Mouse (Mus musculus) midbrain, embryonic 13.5 days (tissue): Measurements from ENCODE around the gene B4galnt3. TPM values are rescaled to one million over a fixed set of nuclear protein-coding genes. Genes with fewer than 3 reads are reported as not detected.
"Not testable (repeated sequence)": the region's sequence is repeated elsewhere in the genome, so short reads cannot be mapped to it uniquely, and the experiment has no call there.

Experiments
- ATAC-seq: fragments of 200-750 bp; cut with Nextera tagmentation; 2 replicates; pipeline ENCODE4 v1.8.0; 2017; ENCODE audit warnings: mild to moderate bottlenecking, moderate TSS enrichment, moderate library complexity
- H3K27ac ChIP-seq: fragments of 300-500 bp; sonication (generic); 2 replicates; pipeline ENCODE4 v1.5.1; 2015; ENCODE audit warnings: inconsistent platforms, mild to moderate bottlenecking, moderate library complexity
- H3K27me3 ChIP-seq: fragments of 300-500 bp; sonication (generic); 2 replicates; pipeline ENCODE4 v1.6.1; 2015; ENCODE audit warnings: mild to moderate bottlenecking, inconsistent platforms
- H3K36me3 ChIP-seq: fragments of 300-500 bp; sonication (generic); 2 replicates; pipeline ENCODE4 v1.6.1; 2015; ENCODE audit warnings: mild to moderate bottlenecking, inconsistent platforms
- H3K4me1 ChIP-seq: fragments of 300-500 bp; sonication (generic); replicated peaks from 2 replicates; pipeline ENCODE4 v1.6.1; 2015; ENCODE audit warnings: inconsistent platforms
- H3K4me2 ChIP-seq: fragments of 300-500 bp; sonication (generic); replicated peaks from 2 replicates; pipeline ENCODE4 v1.6.1; 2015; ENCODE audit warnings: moderate library complexity, mild to moderate bottlenecking, inconsistent platforms
- H3K4me3 ChIP-seq: fragments of 300-500 bp; sonication (generic); replicated peaks from 2 replicates; pipeline ENCODE4 v1.5.1; 2015; ENCODE audit warnings: mild to moderate bottlenecking, inconsistent platforms
- H3K9ac ChIP-seq: fragments of 300-500 bp; sonication (generic); replicated peaks from 2 replicates; pipeline ENCODE4 v1.6.1; 2015; ENCODE audit warnings: mild to moderate bottlenecking, inconsistent platforms
- H3K9me3 ChIP-seq: fragments of 300-500 bp; sonication (generic); 2 replicates; pipeline ENCODE4 v1.6.1; 2016; ENCODE audit warnings: mild to moderate bottlenecking, inconsistent platforms
- WGBS: fragments of 180-500 bp; shearing (Covaris S2); methylation state at CpG from one replicate; pipeline ENCODE4 v1.1.7; 2015; 5-methylcytosine and 5-hydroxymethylcytosine counted together
- polyA plus RNA-seq: library from polyadenylated mRNA; unstranded; fragments of >200 nt; fragmentation: Nextera tagmentation; extraction: Ambion mirVana; gene quantifications from 2 replicates; pipeline ENCODE4 v1.2.1, GENCODE M21; 2015

The B4galnt3 gene
- polyA plus RNA-seq, 1 experiment from 2014 or later = 0.09 TPM

DNA sequence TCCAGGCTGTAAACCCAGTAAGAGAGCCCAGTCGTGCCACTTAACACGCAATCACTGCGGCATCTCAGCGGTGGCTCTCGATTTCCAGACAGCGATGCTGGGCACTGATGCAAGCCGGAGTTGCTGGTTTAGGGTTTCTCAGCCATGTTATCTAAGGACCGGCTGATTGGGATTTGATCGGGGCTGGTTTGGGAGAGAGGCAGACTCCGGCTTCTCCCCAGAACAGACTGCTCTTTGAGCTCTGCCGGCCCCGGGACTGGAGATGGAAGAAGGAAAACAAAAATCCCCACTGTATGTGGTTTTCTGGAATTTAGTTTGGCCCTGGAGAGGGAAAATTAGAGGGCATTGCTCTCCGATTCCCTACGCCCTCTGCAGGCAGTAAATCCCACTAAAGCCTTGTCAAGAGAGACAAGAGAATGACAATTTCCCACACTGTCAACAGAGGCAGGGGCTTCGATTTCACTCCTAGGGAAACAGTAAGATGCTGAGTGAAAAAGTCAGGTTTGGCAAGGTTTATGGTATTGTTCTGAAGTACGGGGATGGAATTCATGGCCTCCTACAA, 8.5 kb upstream of the B4galnt3 start:
- ATAC-seq = no peak
- Histone ChIP-seq H3K27ac (no peak overlapping the region), H3K27me3 (no peaks in the 10 kb centered on the region; the same call in 1 of the 2 replicates), H3K4me1 (no peaks in the 10 kb centered on the region), H3K4me2 (peak overlapping the region; percentile 30), H3K9me3 (no peaks in the 10 kb centered on the region), H3K9ac (no peak overlapping the region), H3K4me3 (0 out of 2 replicates have a peak overlapping the region, but pooled peaks have one; percentile 11), H3K36me3 (no peaks in the 10 kb centered on the region)
- 31% methylated on average over 16 of the region's 16 CpGs for WGBS

DNA sequence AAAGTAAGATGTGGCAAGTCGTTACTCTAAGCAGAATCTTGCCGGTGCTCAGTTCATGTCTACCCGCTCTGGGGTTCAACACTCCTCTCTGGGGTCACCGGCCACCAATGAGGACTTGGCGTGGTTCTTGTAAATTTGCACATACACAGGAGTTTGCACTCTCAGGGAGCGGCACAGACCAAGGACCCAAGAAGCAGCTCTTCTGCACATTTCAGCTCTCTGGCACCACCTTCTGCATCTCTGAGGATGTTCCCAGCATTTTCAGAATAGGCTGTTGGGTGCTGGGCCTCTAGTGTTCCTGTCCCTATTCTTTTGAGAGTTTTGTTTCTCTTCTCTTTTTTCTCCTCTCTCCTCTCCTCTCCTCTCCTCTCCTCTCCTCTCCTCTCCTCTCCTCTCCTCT, 6.8 kb upstream of the B4galnt3 start:
- Histone ChIP-seq H3K36me3 (no peaks in the 10 kb centered on the region), H3K4me3 (no peak overlapping the region), H3K4me1 (no peaks in the 10 kb centered on the region), H3K9ac (no peak overlapping the region), H3K27ac (no peak overlapping the region), H3K27me3 (peaks cover 1% of the 10 kb centered on the region), H3K9me3 (no peaks in the 10 kb centered on the region), H3K4me2 (no peak overlapping the region)
- WGBS = 33% methylated on average over 6 of the region's 6 CpGs
- ATAC-seq = peak; percentile 62; the same call in 1 of the 2 replicates

DNA sequence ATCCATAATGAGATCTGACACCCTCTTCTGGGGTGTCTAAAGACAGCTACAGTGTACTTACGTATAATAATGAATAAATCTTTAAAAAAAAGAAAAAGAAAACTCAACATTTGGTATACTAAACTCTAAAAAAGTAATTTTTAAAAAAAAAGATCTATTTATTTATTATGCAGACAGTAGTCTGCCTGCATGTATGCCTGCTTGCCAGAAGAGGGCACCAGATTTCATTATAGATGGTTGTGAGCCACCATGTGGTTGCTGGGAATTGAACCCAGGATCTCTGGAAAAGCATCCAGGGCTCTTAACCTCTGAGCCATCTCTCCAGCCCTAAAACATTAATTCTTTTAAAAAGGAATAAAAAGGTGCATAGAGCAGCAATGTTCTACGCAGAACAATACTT, 2.2 kb upstream of the B4galnt3 start:
- H3K36me3 ChIP-seq, H3K4me2 ChIP-seq, H3K9ac ChIP-seq, H3K27ac ChIP-seq, H3K9me3 ChIP-seq, ATAC-seq, H3K4me3 ChIP-seq: not testable (repeated sequence)
- H3K4me1 ChIP-seq = peaks cover 11% of the 10 kb centered on the region
- H3K27me3 ChIP-seq = peaks cover 44% of the 10 kb centered on the region
- 94% methylated on average over 2 of the region's 2 CpGs for WGBS

DNA sequence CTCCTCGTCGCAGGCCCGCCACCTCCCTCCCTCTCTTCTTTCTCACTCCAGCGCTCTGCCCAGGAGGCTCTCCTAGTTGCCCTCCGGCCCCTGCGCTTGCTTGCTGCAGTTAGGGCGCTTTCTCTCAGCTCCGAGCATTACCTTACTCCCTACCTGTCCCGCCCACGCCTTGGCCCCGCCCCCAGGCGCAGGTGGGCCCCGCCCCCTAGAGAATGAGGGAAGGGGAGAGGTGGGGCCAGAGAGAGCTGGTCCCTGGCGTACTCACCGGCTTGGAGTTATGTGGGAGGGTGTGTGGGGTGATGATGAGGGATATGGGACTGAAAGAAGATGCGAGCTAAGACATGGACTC, 400 bp upstream of the B4galnt3 start:
- Histone ChIP-seq H3K27ac (no peak overlapping the region), H3K4me3 (peak overlapping the region; percentile 62), H3K27me3 (peaks cover 44% of the 10 kb centered on the region), H3K4me1 (peaks cover 11% of the 10 kb centered on the region), H3K9ac (peak overlapping the region; percentile 67), H3K4me2 (peak overlapping the region; percentile 98), H3K36me3 (no peaks in the 10 kb centered on the region), H3K9me3 (no peaks in the 10 kb centered on the region)
- no peak; the same call in 1 of the 2 replicates for ATAC-seq
- WGBS = 1% methylated on average over 16 of the region's 16 CpGs

DNA sequence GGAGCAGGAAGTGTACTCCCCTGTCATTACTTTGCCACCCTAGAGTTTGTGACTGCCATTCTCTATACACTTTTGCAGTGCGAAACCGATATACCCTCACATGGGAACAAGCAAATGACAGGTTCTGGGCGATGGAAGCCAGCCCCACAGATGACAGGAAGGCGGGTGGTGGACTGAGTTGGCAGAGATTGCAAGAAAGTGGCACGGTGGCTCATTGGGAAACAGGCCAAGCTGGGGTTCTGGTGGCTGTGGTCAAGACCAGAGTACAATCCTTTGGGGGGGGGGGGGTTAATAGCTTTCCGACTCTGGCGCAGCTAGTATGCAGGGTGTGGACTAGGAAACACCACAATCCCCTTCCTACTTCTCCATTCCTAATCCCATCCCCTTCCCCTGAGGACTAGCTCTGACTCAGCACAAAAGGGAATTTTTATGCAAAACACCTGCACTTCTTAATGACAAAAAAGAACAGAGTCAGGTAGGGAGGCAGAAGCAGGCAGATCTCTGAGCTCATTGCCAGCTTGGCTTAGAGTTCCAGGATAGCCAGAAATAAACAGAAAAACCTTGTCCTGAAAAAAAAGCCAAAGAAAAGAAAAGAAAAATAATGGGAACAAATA, 2.9 kb downstream of the B4galnt3 start:
- no peaks in the 10 kb centered on the region for H3K9me3 ChIP-seq
- no peak overlapping the region for H3K4me2 ChIP-seq
- ATAC-seq = no peak
- peaks cover 44% of the 10 kb centered on the region for H3K27me3 ChIP-seq
- H3K4me3 ChIP-seq = no peak overlapping the region
- peaks cover 11% of the 10 kb centered on the region for H3K4me1 ChIP-seq
- H3K36me3 ChIP-seq = no peaks in the 10 kb centered on the region
- 92% methylated on average over 7 of the region's 7 CpGs for WGBS
- H3K27ac ChIP-seq = no peak overlapping the region
- H3K9ac ChIP-seq = no peak overlapping the region

DNA sequence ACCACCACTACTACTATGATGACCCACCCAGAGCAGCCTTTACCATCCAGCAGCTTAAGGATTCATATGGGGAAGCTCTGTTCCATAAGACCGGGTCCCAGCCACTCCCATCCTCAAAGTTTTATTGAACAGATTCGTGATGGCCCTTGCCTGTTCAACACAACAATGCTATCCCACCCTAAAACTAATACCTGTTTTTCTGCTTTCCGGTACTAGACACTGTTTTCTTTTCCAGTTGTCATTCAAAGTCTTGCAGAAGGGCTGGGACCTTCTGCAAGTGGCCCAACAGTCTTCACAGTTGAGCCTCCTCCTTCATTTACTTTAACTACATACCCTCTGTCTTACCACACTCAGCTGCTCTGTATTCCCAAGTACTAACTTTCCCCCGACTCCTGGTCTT, 4.9 kb downstream of the B4galnt3 start:
- Histone ChIP-seq H3K27me3 (peaks cover 26% of the 10 kb centered on the region), H3K9me3 (no peaks in the 10 kb centered on the region), H3K4me3 (no peak overlapping the region), H3K4me2 (no peak overlapping the region), H3K27ac (no peak overlapping the region), H3K36me3 (no peaks in the 10 kb centered on the region), H3K9ac (no peak overlapping the region), H3K4me1 (peaks cover 5% of the 10 kb centered on the region)
- WGBS = 84% methylated on average over 4 of the region's 4 CpGs
- no peak for ATAC-seq

DNA sequence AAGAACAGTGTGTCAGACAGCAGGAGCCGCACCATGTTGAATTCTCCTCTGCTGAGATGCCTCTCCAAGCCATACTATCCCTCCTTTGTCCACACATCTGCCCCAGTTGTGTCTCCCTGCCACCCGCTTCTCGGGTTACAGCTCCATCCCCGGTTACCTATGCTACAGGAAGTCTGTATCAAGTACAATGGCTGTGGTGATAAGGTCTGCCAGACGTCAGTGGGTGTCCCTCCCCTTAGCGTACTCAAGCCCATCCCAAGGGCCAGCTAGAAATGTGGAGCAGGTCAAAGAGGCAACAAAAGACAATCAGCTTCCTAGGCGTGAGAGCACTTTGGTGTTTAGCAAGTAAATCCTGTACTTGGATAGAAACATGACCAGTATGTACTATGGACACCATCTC, 5.8 kb downstream of the B4galnt3 start:
- WGBS = 50% methylated on average over 7 of the region's 7 CpGs
- Histone ChIP-seq H3K27me3 (peaks cover 17% of the 10 kb centered on the region), H3K27ac (no peak overlapping the region)

DNA sequence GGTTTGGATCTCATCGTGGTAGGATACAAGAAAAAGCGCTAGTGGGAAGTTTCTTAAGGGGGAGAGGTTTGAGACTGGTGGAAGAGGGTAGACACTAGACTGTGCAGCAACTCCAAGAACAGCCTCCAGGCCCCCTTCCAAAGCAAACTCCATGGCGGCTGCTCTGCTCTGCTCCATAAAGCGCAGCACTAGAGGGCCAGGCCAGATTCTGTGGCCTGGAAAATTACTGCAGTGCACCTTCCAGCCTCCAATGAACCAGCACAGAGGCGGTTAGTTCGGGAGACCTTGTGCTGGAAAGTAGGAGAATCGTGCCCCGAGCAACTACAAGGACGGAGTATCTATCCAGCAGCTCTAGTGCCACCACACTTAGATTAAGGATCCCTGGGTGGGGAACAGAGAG, 7.1 kb downstream of the B4galnt3 start:
- Histone ChIP-seq H3K9ac (no peak overlapping the region), H3K4me1 (no peaks in the 10 kb centered on the region), H3K27me3 (peaks cover 4% of the 10 kb centered on the region; the same call in 1 of the 2 replicates), H3K4me3 (no peak overlapping the region), H3K36me3 (no peaks in the 10 kb centered on the region), H3K4me2 (no peak overlapping the region), H3K27ac (no peak overlapping the region), H3K9me3 (no peaks in the 10 kb centered on the region)
- 89% methylated on average over 9 of the region's 9 CpGs for WGBS
- ATAC-seq = no peak

More for the DNA sequence above, 5.8 kb downstream of the B4galnt3 start:
- Histone ChIP-seq H3K4me2 (no peak overlapping the region), H3K9ac (no peak overlapping the region), H3K4me3 (no peak overlapping the region), H3K4me1 (no peaks in the 10 kb centered on the region), H3K36me3 (no peaks in the 10 kb centered on the region), H3K9me3 (no peaks in the 10 kb centered on the region)
- no peak for ATAC-seq

DNA sequence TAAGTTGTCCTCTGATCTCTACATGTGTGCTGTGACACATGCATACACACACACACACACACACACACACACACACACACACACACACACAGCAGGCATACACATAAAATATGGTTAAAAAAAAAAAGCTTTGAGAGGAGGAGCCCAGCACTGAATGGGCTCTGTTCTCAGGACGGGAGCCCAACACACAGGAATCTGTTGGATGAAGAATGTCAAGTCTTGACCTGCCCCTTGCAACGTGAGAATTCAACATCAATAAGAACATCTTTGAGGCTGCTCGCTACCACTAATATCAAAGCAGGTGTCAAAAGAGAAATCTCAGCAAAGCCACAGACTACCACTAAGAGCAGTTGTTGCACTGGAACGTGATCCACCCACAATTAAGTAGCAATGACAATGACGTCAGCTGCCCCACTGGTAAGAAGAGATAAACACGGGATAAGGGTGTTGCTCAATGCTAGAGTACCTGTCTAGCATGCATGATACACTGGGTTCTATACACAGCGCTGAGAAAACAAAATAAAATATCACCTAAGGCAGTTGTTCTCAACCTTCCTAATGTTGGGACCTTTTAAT, 17.4 kb downstream of the B4galnt3 start:
- H3K4me1 ChIP-seq = no peaks in the 10 kb centered on the region
- H3K27me3 ChIP-seq = no peaks in the 10 kb centered on the region
- no peaks in the 10 kb centered on the region for H3K36me3 ChIP-seq
- no peak overlapping the region for H3K27ac ChIP-seq
- ATAC-seq = no peak
- WGBS = 85% methylated on average over 7 of the region's 7 CpGs
- H3K9me3 ChIP-seq = no peaks in the 10 kb centered on the region
- no peak overlapping the region for H3K9ac ChIP-seq
- no peak overlapping the region for H3K4me3 ChIP-seq
- no peak overlapping the region for H3K4me2 ChIP-seq

DNA sequence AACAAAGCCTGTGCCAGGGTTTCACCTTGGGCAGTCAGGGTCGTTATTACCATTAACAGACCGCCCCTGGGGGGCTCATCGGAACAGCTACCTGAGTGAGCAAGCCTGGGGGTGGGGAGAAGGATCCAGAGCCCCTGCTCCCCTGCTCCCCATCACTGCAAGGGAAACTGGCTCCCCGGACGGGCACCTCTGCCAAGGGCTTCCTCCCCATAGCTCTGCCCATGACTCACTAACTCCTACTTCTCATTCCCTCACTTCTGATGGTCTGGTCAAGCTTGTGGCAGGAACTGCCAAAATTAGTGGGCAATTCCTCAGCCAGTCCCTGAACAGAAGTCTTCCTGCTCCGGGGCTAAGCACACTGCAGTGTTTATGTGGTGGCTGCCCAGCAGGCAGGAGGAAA, 19.1 kb downstream of the B4galnt3 start:
- H3K27ac ChIP-seq = no peak overlapping the region
- H3K4me2 ChIP-seq = no peak overlapping the region
- H3K4me3 ChIP-seq = no peak overlapping the region
- no peaks in the 10 kb centered on the region for H3K9me3 ChIP-seq
- no peak for ATAC-seq
- 72% methylated on average over 6 of the region's 6 CpGs for WGBS
- no peak overlapping the region for H3K9ac ChIP-seq
- H3K27me3 ChIP-seq = no peaks in the 10 kb centered on the region
- H3K36me3 ChIP-seq = no peaks in the 10 kb centered on the region
- no peaks in the 10 kb centered on the region for H3K4me1 ChIP-seq

DNA sequence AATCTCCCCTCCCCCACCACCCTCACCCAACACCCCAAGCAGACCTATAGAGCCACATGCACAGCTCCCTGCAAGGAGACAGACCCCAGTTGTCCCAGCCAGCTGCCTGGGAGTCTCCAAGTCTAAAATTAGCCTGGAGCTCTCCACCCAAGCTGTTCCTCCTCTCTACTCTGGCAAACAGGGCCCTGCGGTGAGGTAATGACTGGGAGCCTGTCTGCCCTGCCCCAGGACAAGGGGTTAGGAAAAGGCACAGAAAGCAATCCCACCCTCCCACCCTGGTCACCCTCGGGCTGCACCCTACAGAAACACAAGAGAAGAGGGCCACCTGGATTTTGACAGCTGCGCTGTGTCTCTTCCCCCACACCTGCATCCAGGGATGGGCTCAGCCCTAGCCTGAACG, 19.5 kb downstream of the B4galnt3 start:
- no peaks in the 10 kb centered on the region for H3K36me3 ChIP-seq
- no peak overlapping the region for H3K27ac ChIP-seq
- no peaks in the 10 kb centered on the region for H3K27me3 ChIP-seq
- H3K4me2 ChIP-seq = no peak overlapping the region
- no peaks in the 10 kb centered on the region for H3K4me1 ChIP-seq
- no peak overlapping the region for H3K4me3 ChIP-seq
- 70% methylated on average over 4 of the region's 4 CpGs for WGBS
- no peak for ATAC-seq
- H3K9ac ChIP-seq = no peak overlapping the region
- no peaks in the 10 kb centered on the region for H3K9me3 ChIP-seq

DNA sequence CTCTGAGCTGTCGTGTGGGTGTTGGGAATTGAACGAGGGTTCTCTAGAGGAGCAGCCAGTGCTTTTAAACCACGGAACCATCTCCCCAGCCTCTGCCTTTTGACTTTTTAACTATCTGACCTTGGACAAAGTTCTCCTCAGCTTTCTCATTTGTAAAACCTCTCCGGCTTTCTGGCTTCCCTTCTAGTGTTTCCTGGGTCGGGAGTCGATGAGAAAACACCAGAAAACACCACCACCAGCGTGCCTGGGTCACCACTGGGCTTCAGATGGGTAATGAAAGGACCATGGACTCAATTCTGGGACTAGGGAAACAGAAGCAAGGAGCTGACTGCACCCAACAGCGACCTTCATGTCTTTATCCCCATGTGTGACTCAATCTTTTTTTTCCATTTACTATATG, 20.2 kb downstream of the B4galnt3 start:
- Histone ChIP-seq H3K27me3 (no peaks in the 10 kb centered on the region), H3K4me2 (no peak overlapping the region), H3K9ac (no peak overlapping the region), H3K4me1 (no peaks in the 10 kb centered on the region), H3K36me3 (no peaks in the 10 kb centered on the region), H3K4me3 (no peak overlapping the region), H3K27ac (no peak overlapping the region), H3K9me3 (no peaks in the 10 kb centered on the region)
- WGBS = 79% methylated on average over 8 of the region's 8 CpGs
- ATAC-seq = no peak

DNA sequence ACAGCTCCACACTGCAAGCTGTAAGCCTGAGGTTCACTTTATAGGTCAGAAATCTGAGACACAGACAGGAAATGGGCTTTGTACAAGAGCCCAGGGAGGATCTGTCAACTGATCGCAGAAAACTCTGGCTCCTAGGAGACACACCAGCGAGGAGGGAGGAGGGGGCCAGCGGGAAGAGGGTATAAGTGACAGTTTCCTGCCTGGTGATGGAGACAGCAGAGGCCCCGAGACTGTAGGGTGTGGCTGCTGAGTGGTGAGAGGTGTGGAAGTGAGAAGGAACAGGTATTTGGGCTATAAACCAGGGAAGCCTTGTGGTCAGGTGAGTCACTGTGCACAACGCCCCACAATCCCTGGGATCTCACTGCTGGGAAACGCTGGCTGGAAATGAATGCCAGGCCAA, 30.2 kb downstream of the B4galnt3 start:
- Histone ChIP-seq H3K4me3 (no peak overlapping the region), H3K27ac (no peak overlapping the region), H3K4me2 (no peak overlapping the region), H3K27me3 (no peaks in the 10 kb centered on the region), H3K9ac (no peak overlapping the region), H3K4me1 (no peaks in the 10 kb centered on the region), H3K9me3 (no peaks in the 10 kb centered on the region), H3K36me3 (no peaks in the 10 kb centered on the region)
- no peak for ATAC-seq
- WGBS = 82% methylated on average over 6 of the region's 6 CpGs
